Mouse (Mus musculus) left cerebral cortex, postnatal 25 days (tissue): ENCODE measurements around the gene 4933427D14Rik. TPM values are rescaled to one million over a fixed set of nuclear protein-coding genes. Genes with fewer than 3 reads are reported as not detected.
A peak's percentile ranks its signal among the peaks of the same experiment; 100 is the strongest.

Experiments
- DNase-seq, 2 experiments: peaks; one replicate each; pipeline ENCODE4 v3.0.0; 2022; ENCODE audit warnings: low spot score in 2 of 2, mixed read lengths in 1 of 2
- intact Hi-C: fragments of 180-260 bp; cut with DNase I; formaldehyde crosslinking; loops from one replicate; pipeline ENCODE4 v1.15.1; 2025
- total RNA-seq, 2 experiments: library from RNA; stranded (reverse); gene quantifications; 2 replicates each; pipeline ENCODE4 v1.2.3; 2021

4933427D14Rik gene
- total RNA-seq, 2 experiments from 2014 or later, result 29.7 to 30.1 TPM

- DNase-seq, result no peak
- intact Hi-C loops, result no loop called here
These were observed 81.5 kb downstream of the 4933427D14Rik start for GRCm38 (mm10) chr11:72125781-72126180.

- intact Hi-C loops, result no loop called here
- DNase-seq, result no peak
These were observed 83.7 kb downstream of the 4933427D14Rik start for GRCm38 (mm10) chr11:72123531-72123930.

GRCm38 (mm10) chr11:72120354-72120753, 86.9 kb downstream of the 4933427D14Rik start:
- DNase-seq, result no peak
- intact Hi-C loops, result no loop called here

- intact Hi-C loops, result no loop called here
- no peak for DNase-seq
These were observed 88.6 kb downstream of the 4933427D14Rik start for GRCm38 (mm10) chr11:72118630-72119029.

GRCm38 (mm10) chr11:72113296-72113695, 94.0 kb downstream of the 4933427D14Rik start:
- DNase-seq, result no peak
- intact Hi-C loops, result no loop called here

- DNase-seq, result peak in 1 of 2 experiments; percentile 80
These were observed 96.5 kb downstream of the 4933427D14Rik start for GRCm38 (mm10) chr11:72110726-72111125.

GRCm38 (mm10) chr11:72104223-72104622, 103.0 kb downstream of the 4933427D14Rik start:
- no peak for DNase-seq
- intact Hi-C loops, result no loop called here

More at GRCm38 (mm10) chr11:72110726-72111125, 96.5 kb downstream of the 4933427D14Rik start:
- intact Hi-C loops, result no loop called here

Other genes starting within 250 kb of the 4933427D14Rik start
- gene Aipl1, start 169.9 kb downstream of the 4933427D14Rik start, total RNA-seq, result under 1 TPM in 1 of 2 experiments, not detected in 1; 0.14 TPM
- gene Pimreg, start 165.4 kb downstream of the 4933427D14Rik start, total RNA-seq, result under 1 TPM; 0.25 to 0.53 TPM
- 10 to 100 TPM; 72.4 to 78.6 TPM for gene Pitpnm3, start 71.7 kb downstream of the 4933427D14Rik start, total RNA-seq
- 10 to 100 TPM; 11.9 to 13.5 TPM for gene Gm43951, start 619 bp downstream of the 4933427D14Rik start, total RNA-seq
- 10 to 100 TPM; 30.6 to 32.3 TPM for gene Txndc17, start 88 bp upstream of the 4933427D14Rik start, total RNA-seq
- 10 to 100 TPM; 12.1 to 15.9 TPM for gene Med31, start 8.1 kb upstream of the 4933427D14Rik start, total RNA-seq
- 10 to 100 TPM; 18.0 to 19.6 TPM for gene Slc13a5, start 59.8 kb upstream of the 4933427D14Rik start, total RNA-seq
- gene Xaf1, start 94.2 kb upstream of the 4933427D14Rik start, total RNA-seq, result 1 to 10 TPM; 3.9 TPM
- not detected for gene Fbxo39, start 107.0 kb upstream of the 4933427D14Rik start, total RNA-seq
- gene Tekt1, start 155.0 kb upstream of the 4933427D14Rik start, total RNA-seq, result 1 to 10 TPM; 2.1 to 2.6 TPM
- 1 to 10 TPM in 1 of 2 experiments, under 1 TPM in 1; 0.96 to 1.4 TPM for gene Smtnl2, start 204.3 kb upstream of the 4933427D14Rik start, total RNA-seq
- gene Ggt6, start 228.1 kb upstream of the 4933427D14Rik start, total RNA-seq, result not detected
- 10 to 100 TPM; 49.4 to 54.6 TPM for gene Mybbp1a, start 233.9 kb upstream of the 4933427D14Rik start, total RNA-seq